In the genomic region with DNA sequence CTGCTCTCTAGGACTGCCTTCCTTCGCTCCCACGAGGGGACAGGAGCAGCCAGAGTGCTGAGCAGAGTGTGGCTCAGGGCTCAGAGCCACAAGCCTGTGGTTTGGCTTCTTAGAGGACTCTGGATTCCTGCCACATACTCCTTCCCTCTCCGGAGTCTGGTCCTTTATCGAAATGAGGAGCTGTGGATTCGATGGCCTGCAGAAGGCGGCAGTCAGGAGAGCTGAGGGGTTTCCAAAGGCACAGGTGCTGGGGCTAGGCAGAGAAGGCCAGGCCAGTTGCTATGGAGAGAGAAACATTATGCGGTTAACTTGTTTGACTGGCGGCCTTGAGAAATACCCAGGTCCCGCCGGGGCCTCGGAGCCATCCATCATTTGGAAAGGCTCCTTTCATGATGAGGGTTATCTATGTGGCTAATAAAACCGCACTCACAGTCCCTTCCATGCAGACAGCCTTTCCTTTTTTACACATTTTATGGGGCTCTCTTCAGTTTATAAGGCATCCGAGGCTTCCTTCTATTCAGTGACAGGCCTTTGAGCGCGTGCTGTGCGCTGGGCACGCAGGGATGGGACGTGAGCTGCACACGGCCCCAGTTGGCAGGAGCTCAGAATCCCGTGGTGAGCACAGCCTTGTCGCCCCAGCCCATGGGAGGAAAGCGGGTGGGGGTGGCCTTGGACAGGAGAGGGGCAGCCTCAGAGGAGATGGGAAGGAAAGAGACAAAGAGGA, we compare ENCODE assay signal across 9 mouse cellular contexts.
A peak's percentile ranks its signal among the peaks of the same experiment; 100 is the strongest.
DNase-seq lines count a peak whose midpoint lies in the region; ATAC-seq and TF ChIP-seq lines count a peak whose summit lies in the region.
"Had no signal": no experiment of that assay in that cellular context is flagged by ENCODE, and none has a peak within 500 bp of the region (broad histone marks: within the 10 kb centered on the region; RNA-seq: fewer than 3 reads in every experiment).

No protein-coding gene starts in this region.

- H3K4me1 ChIP-seq in kidney, embryonic 16.5 days (ENCODE audit: insufficient read depth, low read length), result peaks cover 15% of the 10 kb centered on the region
- H3K4me1 ChIP-seq in limb, embryonic 10.5 days, result peaks cover 36% of the 10 kb centered on the region
- no peaks in the 10 kb centered on the region for H3K4me1 ChIP-seq in liver, embryonic 11.5 days (replicated peaks; ENCODE audit: control insufficient read depth, insufficient read depth, low read length)

- peak overlapping the region; percentile 9; the same call in 1 of the 2 replicates for H3K4me2 ChIP-seq in kidney, embryonic 16.5 days (replicated peaks; ENCODE audit: low read depth, low read length)
- no peak overlapping the region; the same call in 1 of the 2 replicates for H3K4me2 ChIP-seq in liver, embryonic 11.5 days

- no peak for TF ChIP-seq CTCF in brain, embryonic 14.5 days (IDR thresholded peaks at IDR 0.05; ENCODE audit: borderline replicate concordance, extremely low read depth, insufficient read depth, insufficient read length)

- no peak for DNase-seq in kidney, adult 8-10 months
- DNase-seq in brain, embryonic 14.5 days (ENCODE audit: low read depth), result peak; percentile 91
- DNase-seq in forelimb bud, embryonic 11.5 days (ENCODE audit: low read depth, low spot score), result peak; percentile 43
- DNase-seq in limb, embryonic 10.5 days (ENCODE audit: low spot score), result peak; percentile 52
- peak; percentile 13 for DNase-seq in retina, postnatal 7 days (ENCODE audit: low read depth, low spot score)
- no peak for DNase-seq in liver, embryonic 11.5 days (ENCODE audit: low spot score)

- TF ChIP-seq POLR2A in brain, embryonic 14.5 days (IDR thresholded peaks at IDR 0.05; ENCODE audit: borderline replicate concordance, extremely low read depth, insufficient read depth, insufficient read length, poor library complexity, severe bottlenecking), result no peak

- no peaks in the 10 kb centered on the region for H3K9me3 ChIP-seq in kidney, embryonic 16.5 days (ENCODE audit: low read length)
- no peaks in the 10 kb centered on the region for H3K9me3 ChIP-seq in limb, embryonic 10.5 days (replicated peaks)
- H3K9me3 ChIP-seq in liver, embryonic 11.5 days (ENCODE audit: control insufficient read depth, low read length), result no peaks in the 10 kb centered on the region

- H3K4me3 ChIP-seq in kidney, embryonic 16.5 days (ENCODE audit: low read length), result no peak overlapping the region
- H3K4me3 ChIP-seq in limb, embryonic 10.5 days, result no peak overlapping the region
- no peak overlapping the region for H3K4me3 ChIP-seq in liver, embryonic 11.5 days (ENCODE audit: low read depth, low read length)

- H3K36me3 ChIP-seq in kidney, embryonic 16.5 days (ENCODE audit: insufficient read depth, low read length), result no peaks in the 10 kb centered on the region
- no peaks in the 10 kb centered on the region for H3K36me3 ChIP-seq in limb, embryonic 10.5 days
- no peaks in the 10 kb centered on the region for H3K36me3 ChIP-seq in liver, embryonic 11.5 days (ENCODE audit: control insufficient read depth, insufficient read depth, low read length)

- H3K27ac ChIP-seq in kidney, embryonic 16.5 days (ENCODE audit: low read length), result no peak overlapping the region
- no peak overlapping the region for H3K27ac ChIP-seq in limb, embryonic 10.5 days
- H3K27ac ChIP-seq in liver, embryonic 11.5 days (ENCODE audit: low read depth, low read length), result no peak overlapping the region

- ATAC-seq in kidney, embryonic 16.5 days (ENCODE audit: low FRiP score, low TSS enrichment), result peak; percentile 57
- ATAC-seq in liver, embryonic 11.5 days (replicated peaks; ENCODE audit: low FRiP score), result no peak
- ATAC-seq in granulocyte monocyte progenitor cell, adult 5-6 weeks (replicated peaks; ENCODE audit: poor library complexity, severe bottlenecking), result no peak
- ATAC-seq: Patski had no signal

- 11% methylated on average over 22 of the region's 22 CpGs for WGBS in kidney, embryonic 16.5 days
- WGBS in limb, embryonic 10.5 days, result 27% methylated on average over 22 of the region's 22 CpGs
- 33% methylated on average over 22 of the region's 22 CpGs for WGBS in liver, embryonic 11.5 days

- no peaks in the 10 kb centered on the region for H3K27me3 ChIP-seq in kidney, embryonic 16.5 days (ENCODE audit: insufficient read depth, low read length)
- H3K27me3 ChIP-seq in limb, embryonic 10.5 days (ENCODE audit: low read depth, poor library complexity, severe bottlenecking), result peaks cover 26% of the 10 kb centered on the region; the same call in 1 of the 2 replicates
- no peaks in the 10 kb centered on the region for H3K27me3 ChIP-seq in liver, embryonic 11.5 days (replicated peaks; ENCODE audit: control insufficient read depth, insufficient read depth, low read length)

- H3K9ac ChIP-seq in kidney, embryonic 16.5 days (replicated peaks; ENCODE audit: low read length), result no peak overlapping the region
- H3K9ac ChIP-seq in liver, embryonic 11.5 days (ENCODE audit: low read depth, low read length), result no peak overlapping the region

Comparison
In these comparisons a context has a peak if more than half of its experiments do, and no peak if none do; other contexts are left out.
1. DNase-seq: peak in brain, embryonic 14.5 days (single experiment), forelimb bud, embryonic 11.5 days (single experiment), limb, embryonic 10.5 days (single experiment) and retina, postnatal 7 days (single experiment); none in kidney, adult 8-10 months (0 of 2) and liver, embryonic 11.5 days (single experiment).